Mouse (Mus musculus): ENCODE measurements around the gene Slc16a13.

DNA sequence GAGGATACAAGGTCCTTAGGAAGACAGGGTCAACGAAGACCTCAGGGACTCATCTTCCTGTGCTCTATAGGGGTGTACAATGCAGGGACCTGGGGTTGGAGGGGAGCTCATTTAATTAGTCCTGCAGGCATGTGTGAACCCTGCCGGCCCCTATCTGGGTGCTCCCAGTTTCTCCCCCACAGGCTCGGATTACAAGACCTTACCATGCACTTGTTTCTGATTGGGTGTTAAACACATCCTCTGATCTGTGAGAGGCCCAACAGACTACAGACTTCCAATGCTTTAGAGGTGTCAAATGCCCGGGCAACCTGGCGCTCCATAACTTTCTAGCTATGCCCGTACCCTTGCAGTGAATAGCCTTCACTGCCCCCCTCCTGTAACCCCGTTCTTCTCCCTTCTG is 52.7 kb downstream of the Slc16a13 start:
- TF ChIP-seq GATA1 (IDR thresholded peaks at IDR 0.05; ENCODE audit: borderline replicate concordance, low read length) (no peak), FLI1 (IDR thresholded peaks at IDR 0.05; ENCODE audit: low read length) (no peak)

Measured in megakaryocyte, embryonic 14.5 days (primary cell).